Mouse (Mus musculus) liver, embryonic 14.5 days (tissue): ENCODE measurements around the gene Letmd1. TPM values are rescaled to one million over a fixed set of nuclear protein-coding genes. Genes with fewer than 3 reads are reported as not detected.

Source experiments
- ATAC-seq: fragments of 200-750 bp; cut with Nextera tagmentation; 2 replicates; pipeline ENCODE4 v1.8.0; 2017; ENCODE audit warnings: moderate number of reproducible peaks, mild to moderate bottlenecking, moderate library complexity; ENCODE audit not compliant: insufficient read depth
- DNase-seq, 3 experiments: peaks; one replicate each; pipeline ENCODE4 v3.0.0-alpha.2; 2012 to 2013; ENCODE audit warnings: low read depth in 3 of 3, low spot score in 3 of 3
- H3K27ac ChIP-seq: fragments of 300-500 bp; sonication (generic); 2 replicates; pipeline ENCODE4 v1.5.1; 2014; ENCODE audit warnings: moderate library complexity, mild to moderate bottlenecking, control low read depth, inconsistent platforms
- H3K27me3 ChIP-seq: fragments of 300-500 bp; sonication (generic); 2 replicates; pipeline ENCODE4 v1.6.1; 2014; ENCODE audit warnings: mild to moderate bottlenecking, low read length, moderate library complexity; ENCODE audit not compliant: control insufficient read depth, insufficient read depth
- H3K36me3 ChIP-seq: fragments of 300-500 bp; sonication (generic); replicated peaks from 2 replicates; pipeline ENCODE4 v1.6.1; 2014; ENCODE audit warnings: low read depth; ENCODE audit not compliant: control insufficient read depth, insufficient read depth
- H3K4me1 ChIP-seq, 2 experiments: fragments of 200-500 bp in 1 of 2; fragments of 300-500 bp in 1 of 2; sonication (generic) in 1 of 2; replicated peaks; 2 replicates each; pipeline ENCODE4 v1.6.1; 2012 to 2014; ENCODE audit warnings: antibody characterized with exemption in 1 of 2, inconsistent platforms in 1 of 2, low read length in 1 of 2; ENCODE audit not compliant: control insufficient read depth in 2 of 2, insufficient read depth in 2 of 2
- H3K4me2 ChIP-seq: fragments of 300-500 bp; sonication (generic); 2 replicates; pipeline ENCODE4 v1.6.1; 2014; ENCODE audit warnings: low read depth, mild to moderate bottlenecking, control low read depth, moderate library complexity
- H3K4me3 ChIP-seq, 2 experiments: fragments of 200-500 bp in 1 of 2; fragments of 300-500 bp in 1 of 2; sonication (generic) in 1 of 2; 2 replicates each; pipeline ENCODE4 v1.5.1; 2012 to 2014; ENCODE audit warnings: low read depth in 2 of 2, low read length in 2 of 2, mild to moderate bottlenecking in 2 of 2, control low read depth in 1 of 2, inconsistent platforms in 1 of 2, moderate library complexity in 1 of 2; ENCODE audit not compliant: insufficient read depth in 1 of 2
- H3K9ac ChIP-seq: fragments of 300-500 bp; sonication (generic); replicated peaks from 2 replicates; pipeline ENCODE4 v1.6.1; 2014; ENCODE audit warnings: mild to moderate bottlenecking, control low read depth, moderate library complexity
- H3K9me3 ChIP-seq: fragments of 300-500 bp; sonication (generic); 2 replicates; pipeline ENCODE4 v1.6.1; 2016; ENCODE audit warnings: low read length, mixed read lengths; ENCODE audit not compliant: control insufficient read depth
- CTCF ChIP-seq: IDR thresholded peaks from 2 replicates; pipeline ENCODE4 v1.5.1; 2016; ENCODE audit warnings: antibody characterized with exemption, low read depth, control low read depth
- EP300 ChIP-seq: IDR thresholded peaks from 2 replicates; pipeline ENCODE4 v1.6.1; 2016; ENCODE audit warnings: antibody characterized with exemption, low read depth
- WGBS: fragments of 180-500 bp; shearing (Covaris S2); extraction: QIAGEN DNeasy Blood & Tissue Kit; methylation state at CpG from one replicate; pipeline ENCODE4 v1.1.7; 2014; ENCODE audit not compliant: insufficient replicate concordance; 5-methylcytosine and 5-hydroxymethylcytosine counted together
- polyA plus RNA-seq, 2 experiments: library from polyadenylated mRNA; depleted of rRNA in 1 of 2; stranded (reverse) in 1 of 2; unstranded in 1 of 2; fragments of >200 nt; fragmentation: Nextera tagmentation in 1 of 2; extraction: Ambion mirVana in 1 of 2; gene quantifications; 2 replicates each; pipeline versions ENCODE4 v1.2.1 to v1.2.3; 2012 to 2014

Letmd1 gene
- polyA plus RNA-seq, 2 experiments, result 9.5 to 15.2 TPM

DNA sequence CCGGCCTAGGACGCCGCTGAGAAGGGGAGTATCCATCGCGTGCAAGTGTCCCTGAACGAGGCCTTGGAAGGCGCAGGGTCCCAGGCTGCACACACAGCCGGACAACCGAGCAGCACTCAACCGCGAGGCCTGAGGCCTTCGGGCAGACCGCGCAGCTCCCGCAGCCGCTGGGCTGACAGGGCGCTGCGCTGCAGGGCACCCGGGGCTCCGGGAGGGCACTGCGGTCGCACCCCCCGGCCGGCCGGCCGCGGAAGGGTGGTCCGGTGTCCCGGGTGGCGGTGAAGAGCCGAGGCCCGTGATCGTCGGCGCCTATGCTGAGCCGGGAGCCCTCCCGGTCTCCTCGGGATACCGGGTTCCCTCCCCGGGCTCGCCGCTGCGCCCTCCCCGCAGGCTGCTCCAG is 46.3 kb upstream of the Letmd1 start:
- Histone ChIP-seq H3K4me2 (peak overlapping the region; percentile 100), H3K27ac (peak overlapping the region; percentile 97), H3K36me3 (peaks cover 8% of the 10 kb centered on the region), H3K4me1 (peaks cover 43 to 45% of the 10 kb centered on the region in 2 experiments), H3K9me3 (no peaks in the 10 kb centered on the region), H3K4me3 (peak overlapping the region; percentile 72 to 100), H3K27me3 (peaks cover 12% of the 10 kb centered on the region), H3K9ac (peak overlapping the region; percentile 99)
- DNase-seq, result no peak
- no peak for TF ChIP-seq CTCF
- TF ChIP-seq EP300, result no peak
- ATAC-seq, result peak; percentile 50
- 0% methylated on average over 44 of the region's 44 CpGs for WGBS

DNA sequence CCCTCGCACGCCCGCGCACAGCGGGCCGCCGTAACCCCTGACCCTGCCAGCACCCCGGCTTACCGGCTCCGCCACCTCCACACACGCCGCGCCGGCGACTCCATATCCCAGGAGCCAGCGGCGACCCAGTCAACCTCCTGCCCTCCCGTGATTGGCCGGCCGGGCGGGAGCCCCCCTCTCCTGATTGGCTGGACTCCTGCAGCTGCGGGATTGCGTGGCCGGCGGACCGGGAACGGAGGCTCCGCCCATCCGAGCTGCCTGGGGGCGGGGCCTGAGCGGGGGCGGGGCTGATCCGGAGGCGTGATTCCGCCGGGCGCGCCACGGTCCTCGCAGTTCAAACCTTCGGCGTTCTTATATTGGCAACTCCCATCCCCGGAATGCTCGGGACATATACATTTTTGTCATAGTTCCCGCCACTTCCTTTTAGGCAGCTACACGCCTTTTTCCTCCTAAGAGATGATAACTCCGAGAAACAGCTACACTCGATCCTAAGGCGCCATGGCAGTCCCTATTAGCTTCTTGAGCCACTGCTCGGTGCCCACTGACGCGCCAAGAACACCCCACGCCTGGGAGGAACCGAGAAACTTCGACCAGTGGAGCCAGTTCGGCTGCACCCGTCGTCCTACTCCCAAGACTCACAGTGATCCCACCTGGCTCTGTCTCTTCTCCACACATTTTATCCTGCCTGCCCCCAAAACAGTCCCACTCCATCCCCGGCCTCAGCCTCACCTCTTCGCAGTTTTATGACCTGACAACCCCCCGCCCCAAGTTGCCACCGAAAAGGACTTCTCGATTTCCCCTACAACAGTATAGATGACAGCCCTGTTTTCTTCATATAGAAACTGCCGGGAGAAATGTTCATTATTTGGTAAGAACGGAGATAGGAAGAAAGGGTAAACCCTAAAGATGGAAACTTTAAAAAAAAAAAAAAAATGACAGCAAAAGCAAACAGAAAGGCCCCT is 45.6 kb upstream of the Letmd1 start:
- ATAC-seq (peak; percentile 88), DNase-seq (peak; percentile 91 to 94 (median 93))
- H3K4me1 ChIP-seq, result peaks cover 36 to 38% of the 10 kb centered on the region in 2 experiments
- no peaks in the 10 kb centered on the region for H3K9me3 ChIP-seq
- H3K4me3 ChIP-seq, result peak overlapping the region; percentile 72 to 100
- H3K27me3 ChIP-seq, result peaks cover 12% of the 10 kb centered on the region
- peaks cover under 1% of the 10 kb centered on the region for H3K36me3 ChIP-seq
- H3K27ac ChIP-seq, result peak overlapping the region; percentile 97
- WGBS, result 1% methylated on average over 65 of the region's 65 CpGs
- peak overlapping the region; percentile 100 for H3K4me2 ChIP-seq
- peak overlapping the region; percentile 99 for H3K9ac ChIP-seq
- TF ChIP-seq EP300, result no peak

DNA sequence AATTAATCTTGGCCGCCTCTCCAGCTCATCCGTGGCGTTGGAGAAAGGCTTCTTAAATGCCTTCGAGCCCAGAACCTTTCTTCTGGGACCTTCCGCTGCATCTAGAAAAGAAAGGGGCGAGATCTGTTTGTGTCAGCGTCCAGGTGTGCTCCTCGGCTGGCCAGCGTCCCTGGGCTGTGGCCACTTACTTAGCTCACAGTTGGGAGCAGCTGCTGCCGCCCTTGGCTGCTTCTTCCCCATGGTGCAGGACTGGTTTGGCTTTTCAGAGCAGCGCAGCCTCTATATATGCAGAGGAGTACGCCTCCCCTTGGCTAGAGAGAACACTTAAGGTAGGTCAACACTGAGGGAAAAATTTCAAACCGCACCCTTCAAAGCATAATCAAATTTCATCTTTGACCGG is 44.9 kb upstream of the Letmd1 start:
- peaks cover 12% of the 10 kb centered on the region for H3K27me3 ChIP-seq
- H3K4me1 ChIP-seq, result peaks cover 29 to 32% of the 10 kb centered on the region in 2 experiments
- H3K36me3 ChIP-seq, result no peaks in the 10 kb centered on the region; the same call in 1 of the 2 replicates
- DNase-seq, result no peak
- peak overlapping the region; percentile 100 for H3K4me2 ChIP-seq
- no peak for ATAC-seq
- no peak for TF ChIP-seq EP300
- TF ChIP-seq CTCF, result peak; percentile 20; the same call in 1 of the 2 replicates
- H3K9ac ChIP-seq, result peak overlapping the region; percentile 79
- H3K27ac ChIP-seq, result no peak overlapping the region
- 4% methylated on average over 14 of the region's 14 CpGs for WGBS
- peak overlapping the region; percentile 40 to 100 for H3K4me3 ChIP-seq
- no peaks in the 10 kb centered on the region for H3K9me3 ChIP-seq

DNA sequence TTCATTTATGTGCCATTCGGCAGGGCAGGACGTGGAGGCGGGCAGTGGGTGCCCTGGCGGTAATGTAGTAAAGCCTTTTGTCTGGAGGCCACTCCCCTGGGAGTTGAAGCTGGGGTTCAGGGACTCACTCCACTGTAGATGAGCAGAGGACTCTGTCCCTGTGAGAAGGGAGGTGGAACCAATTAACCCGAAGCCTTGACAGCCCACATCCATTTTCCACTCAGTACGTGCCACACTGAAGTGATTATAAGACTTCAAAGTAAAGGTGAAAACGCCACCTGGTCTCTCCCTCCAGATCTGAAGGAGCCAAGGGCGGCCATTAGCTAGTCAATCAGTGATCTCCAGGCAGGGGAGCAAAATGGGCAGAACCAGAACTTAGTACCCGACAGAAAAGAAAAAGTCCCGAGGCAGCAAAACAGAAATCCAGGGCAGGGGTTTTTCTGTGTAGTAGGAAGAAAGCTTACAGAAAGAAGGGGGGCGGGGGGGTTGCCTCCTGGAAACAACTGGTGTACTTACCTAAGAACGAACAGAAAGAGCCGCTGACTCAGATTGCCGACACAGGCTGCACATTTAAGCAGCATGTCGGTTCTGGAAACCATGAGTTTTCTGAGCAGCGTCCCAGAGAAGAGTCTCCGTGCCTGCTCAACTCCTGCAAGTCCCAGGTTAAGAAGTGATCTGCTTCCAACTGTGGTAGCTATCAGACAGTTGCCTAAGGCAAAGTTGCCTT is 44.3 kb upstream of the Letmd1 start, which contains the start of gene Slc11a2:
Gene Slc11a2, minus strand, starts transcription at position 677 of the 727 bp plus-strand sequence.
- DNase-seq (no peak), ATAC-seq (no peak)
- Histone ChIP-seq H3K9ac (peak within 1 kb of the TSS; percentile 79), H3K36me3 (no peaks in the 10 kb centered on the region), H3K27me3 (peaks cover 12% of the 10 kb centered on the region), H3K27ac (no peak within 1 kb of the TSS), H3K4me1 (peaks cover 22 to 25% of the 10 kb centered on the region in 2 experiments), H3K4me3 (peak within 1 kb of the TSS; percentile 40 to 100), H3K4me2 (peak within 1 kb of the TSS; percentile 100), H3K9me3 (no peaks in the 10 kb centered on the region)
- WGBS, result 32% methylated on average over 17 of the region's 17 CpGs
- TF ChIP-seq CTCF, result no peak
- no peak for TF ChIP-seq EP300
